Mouse (Mus musculus) ES-E14 (cell line): ENCODE results near the gene Nvl. TPM values are rescaled to one million over a fixed set of nuclear protein-coding genes. Genes with fewer than 3 reads are reported as not detected.

ENCODE experiments used
- DNase-seq: peaks from one replicate; pipeline ENCODE4 v3.0.0-alpha.2; 2013; ENCODE audit warnings: low read depth, low spot score
- H3K27ac ChIP-seq: 2 replicates; pipeline ENCODE4 v1.5.1; 2012; ENCODE audit warnings: low read depth, mild to moderate bottlenecking, low read length, moderate library complexity, mixed read lengths; ENCODE audit not compliant: poor library complexity, insufficient read depth, severe bottlenecking
- H3K36me3 ChIP-seq: 2 replicates; pipeline ENCODE4 v1.6.1; 2012; ENCODE audit warnings: mild to moderate bottlenecking, low read length, moderate library complexity, mixed read lengths; ENCODE audit not compliant: control insufficient read depth, poor library complexity, insufficient read depth, severe bottlenecking
- H3K4me1 ChIP-seq, 2 experiments: fragments of 150-350 bp in 1 of 2; sonication (generic) in 1 of 2; 2 replicates each; pipeline ENCODE4 v1.6.1; 2012; ENCODE audit warnings: low read length in 2 of 2, mild to moderate bottlenecking in 1 of 2, mixed read lengths in 1 of 2; ENCODE audit not compliant: control insufficient read depth in 2 of 2, insufficient read depth in 2 of 2, poor library complexity in 1 of 2
- H3K4me3 ChIP-seq, 2 experiments: fragments of 150-350 bp in 1 of 2; sonication (generic) in 1 of 2; 2 replicates each; pipeline ENCODE4 v1.5.1; 2012; ENCODE audit warnings: low read length in 2 of 2, low read depth in 1 of 2, mild to moderate bottlenecking in 1 of 2, mixed read lengths in 1 of 2; ENCODE audit not compliant: insufficient read depth in 1 of 2, poor library complexity in 1 of 2, severe bottlenecking in 1 of 2
- H3K9ac ChIP-seq: 2 replicates; pipeline ENCODE4 v1.6.1; 2012; ENCODE audit warnings: low read depth, mild to moderate bottlenecking, low read length, mixed read lengths; ENCODE audit not compliant: poor library complexity, insufficient read depth, severe bottlenecking
- H3K9me3 ChIP-seq: fragments of 150-350 bp; sonication (generic); 2 replicates; pipeline ENCODE4 v1.6.1; 2012; ENCODE audit warnings: low read depth, mild to moderate bottlenecking, low read length; ENCODE audit not compliant: control insufficient read depth, insufficient read depth
- CHD2 ChIP-seq: IDR thresholded peaks from 2 replicates; pipeline ENCODE4 v1.6.1; 2014; ENCODE audit warnings: mild to moderate bottlenecking, low read depth, low read length, inconsistent platforms
- HCFC1 ChIP-seq: IDR thresholded peaks from 2 replicates; pipeline ENCODE4 v1.6.1; 2012; ENCODE audit warnings: low read length, inconsistent platforms, borderline replicate concordance; ENCODE audit not compliant: insufficient read depth
- MAFK ChIP-seq: IDR thresholded peaks from 2 replicates; pipeline ENCODE4 v1.6.1; 2014; ENCODE audit warnings: mild to moderate bottlenecking, low read depth, low read length, inconsistent platforms; ENCODE audit not compliant: insufficient read depth
- ZC3H11A ChIP-seq: IDR thresholded peaks from 2 replicates; pipeline ENCODE4 v1.6.1; 2012; ENCODE audit warnings: low read depth, mild to moderate bottlenecking, inconsistent platforms, low read length, borderline replicate concordance
- ZNF384 ChIP-seq: IDR thresholded peaks from 2 replicates; pipeline ENCODE4 v1.6.1; 2012; ENCODE audit warnings: low read depth, low read length, inconsistent platforms
- in situ Hi-C, 2 experiments: fragments of 600-800 bp; cut with MboI; formaldehyde crosslinking; loops; one replicate each; pipeline ENCODE4 v1.15.1; 2025; ENCODE audit warnings: low sequenced_read_pairs in 2 of 2, inconsistent platforms in 1 of 2; ENCODE audit not compliant: unreplicated experiment in 2 of 2
- total RNA-seq: library from RNA; depleted of rRNA; stranded (reverse); fragments of 300-350 nt; gene quantifications from 2 replicates; pipeline ENCODE4 v1.2.3, GENCODE M21; 2012

Gene Nvl
- total RNA-seq, 1 experiment, result 44.5 TPM

GRCm38 (mm10) chr1:181061784-181062485, 82.1 kb downstream of the Nvl start:
- no peak for DNase-seq
- no peaks in the 10 kb centered on the region for H3K9me3 ChIP-seq
- no peaks in the 10 kb centered on the region for H3K36me3 ChIP-seq
- no peaks in the 10 kb centered on the region; a peak in 1 of 4 replicates for H3K4me1 ChIP-seq
- H3K9ac ChIP-seq, result no peak overlapping the region
- H3K4me3 ChIP-seq, result no peak overlapping the region
- TF ChIP-seq CHD2 (no peak), HCFC1 (no peak), ZC3H11A (no peak), MAFK (no peak), ZNF384 (no peak)
- in situ Hi-C loops, result no loop called here
- H3K27ac ChIP-seq, result no peak overlapping the region

GRCm38 (mm10) chr1:181052898-181053297, 91.1 kb downstream of the Nvl start:
- H3K9ac ChIP-seq, result no peak overlapping the region
- no peak overlapping the region for H3K27ac ChIP-seq
- no peaks in the 10 kb centered on the region for H3K4me1 ChIP-seq
- TF ChIP-seq ZC3H11A, result no peak
- no peak for TF ChIP-seq CHD2
- DNase-seq, result no peak
- H3K4me3 ChIP-seq, result no peak overlapping the region
- H3K9me3 ChIP-seq, result no peaks in the 10 kb centered on the region
- in situ Hi-C loops, result no loop called here
- no peaks in the 10 kb centered on the region for H3K36me3 ChIP-seq

- H3K4me1 ChIP-seq, result no peaks in the 10 kb centered on the region
- DNase-seq, result no peak
- no peak within 1 kb of the TSS for H3K9ac ChIP-seq
- no peak within 1 kb of the TSS for H3K4me3 ChIP-seq
- TF ChIP-seq ZC3H11A, result no peak
- H3K36me3 ChIP-seq, result no peaks in the 10 kb centered on the region
- no peak within 1 kb of the TSS for H3K27ac ChIP-seq
- in situ Hi-C loops, result no loop called here
- H3K9me3 ChIP-seq, result no peaks in the 10 kb centered on the region
Measured at GRCm38 (mm10) chr1:181050937-181051336, 93.1 kb downstream of the Nvl start, which contains the start of gene 9130409I23Rik. Gene 9130409I23Rik (plus strand): TSS chr1:181051237.

GRCm38 (mm10) chr1:181049328-181049842, 94.6 kb downstream of the Nvl start:
- DNase-seq, result no peak
- no peak overlapping the region for H3K9ac ChIP-seq
- no peaks in the 10 kb centered on the region for H3K36me3 ChIP-seq
- no peak overlapping the region for H3K4me3 ChIP-seq
- H3K27ac ChIP-seq, result no peak overlapping the region
- H3K4me1 ChIP-seq, result no peaks in the 10 kb centered on the region
- no peaks in the 10 kb centered on the region for H3K9me3 ChIP-seq
- no peak for TF ChIP-seq ZNF384
- no peak for TF ChIP-seq CHD2
- TF ChIP-seq ZC3H11A, result no peak
- TF ChIP-seq MAFK, result no peak
- no peak for TF ChIP-seq HCFC1
- in situ Hi-C loops, result no loop called here

- Histone ChIP-seq H3K4me3 (no peak overlapping the region), H3K4me1 (no peaks in the 10 kb centered on the region), H3K9ac (no peak overlapping the region), H3K36me3 (no peaks in the 10 kb centered on the region), H3K9me3 (no peaks in the 10 kb centered on the region), H3K27ac (no peak overlapping the region)
- DNase-seq, result no peak
- in situ Hi-C loops, result no loop called here
- no peak for TF ChIP-seq MAFK
- TF ChIP-seq ZNF384, result no peak
- TF ChIP-seq HCFC1, result no peak
Measured at GRCm38 (mm10) chr1:181047520-181047919, 96.5 kb downstream of the Nvl start.
